Mouse (Mus musculus) liver, postnatal 0 days (tissue): ENCODE measurements around the gene Olfr1426.

Experiments
- CTCF ChIP-seq: sonication (generic); IDR thresholded peaks from 2 replicates; pipeline ENCODE4 v1.5.1; 2016; ENCODE audit warnings: antibody characterized with exemption, low read depth
- EP300 ChIP-seq: IDR thresholded peaks from 2 replicates; pipeline ENCODE4 v1.6.1; 2016; ENCODE audit warnings: antibody characterized with exemption, low read depth, mild to moderate bottlenecking

DNA sequence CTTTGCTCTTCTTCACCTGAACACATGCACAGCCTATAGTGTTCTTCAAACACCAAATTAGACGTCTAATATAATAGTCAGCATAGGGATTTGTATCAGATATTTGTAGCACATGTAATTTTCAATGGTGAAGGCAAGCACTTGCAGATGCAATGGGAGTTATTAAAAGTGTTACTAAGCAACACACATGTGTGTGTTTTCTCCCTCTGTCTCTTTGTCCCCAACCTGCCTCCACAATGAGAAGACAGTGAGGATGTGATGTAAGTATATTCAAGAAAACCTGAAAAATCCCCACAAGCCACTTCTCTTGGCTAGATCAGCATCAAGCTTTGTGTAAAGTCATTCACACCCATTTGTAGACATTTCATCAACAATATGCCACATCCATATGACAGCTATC lies 24.0 kb upstream of the Olfr1426 start, which contains the start of gene Olfr1428:
- TF ChIP-seq CTCF (no peak), EP300 (no peak)
